Mouse (Mus musculus): ENCODE results near the gene Tdrd1. TPM values are rescaled to one million over a fixed set of nuclear protein-coding genes. Genes with fewer than 3 reads are reported as not detected.

Gene Tdrd1
- polyA plus RNA-seq, 1 experiment from 2014 or later = 0.86 TPM

DNA sequence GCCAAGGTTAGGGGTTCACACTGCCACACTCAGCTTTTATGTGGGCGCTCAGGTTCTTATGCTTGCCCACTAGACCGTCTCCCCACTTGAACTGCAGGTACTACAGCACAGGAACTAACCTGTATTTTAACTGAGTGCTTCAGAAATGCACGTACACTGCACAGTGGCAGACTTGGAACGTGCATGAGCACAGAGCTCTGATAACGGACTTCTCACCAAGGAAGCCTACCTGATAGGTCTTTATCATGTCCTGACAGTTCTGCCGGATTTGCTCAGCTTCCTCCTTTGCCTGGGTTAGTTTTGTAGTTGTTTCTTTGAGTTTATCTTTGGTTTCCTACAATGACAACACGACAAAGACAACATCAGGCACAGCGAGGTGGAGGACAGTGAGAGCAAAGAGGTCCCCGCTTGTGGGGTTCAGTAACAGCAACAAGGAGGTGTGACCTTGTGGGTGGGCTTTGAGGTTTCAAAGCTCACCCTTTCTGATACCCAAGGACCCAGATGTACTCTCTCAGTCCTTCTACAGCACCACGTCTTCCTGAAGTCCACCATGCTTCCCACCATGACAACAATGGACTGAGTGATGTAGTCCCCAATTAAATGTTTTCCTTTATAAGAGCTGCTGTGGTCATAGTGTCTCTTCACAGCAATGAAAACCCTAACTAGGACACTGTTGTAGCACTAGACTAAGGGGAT, 24.2 kb upstream of the Tdrd1 start:
- Histone ChIP-seq H3K27ac (ENCODE audit: low read depth, low read length) (no peak overlapping the region), H3K4me3 (ENCODE audit: low read depth, low read length) (no peak overlapping the region), H3K27me3 (ENCODE audit: control insufficient read depth, insufficient read depth, low read length) (no peaks in the 10 kb centered on the region), H3K9me3 (ENCODE audit: control insufficient read depth, low read length) (no peaks in the 10 kb centered on the region), H3K9ac (replicated peaks; ENCODE audit: low read depth, low read length) (no peak overlapping the region), H3K36me3 (ENCODE audit: control insufficient read depth, insufficient read depth, low read length) (peaks cover 36% of the 10 kb centered on the region), H3K4me1 (ENCODE audit: control insufficient read depth, insufficient read depth, low read length) (no peaks in the 10 kb centered on the region), H3K4me2 (ENCODE audit: low read depth, low read length) (no peak overlapping the region)
- ATAC-seq (ENCODE audit: low read depth) = no peak
- WGBS = 92% methylated on average over 10 of the region's 10 CpGs

- Histone ChIP-seq H3K4me2 (ENCODE audit: low read depth, low read length) (no peak overlapping the region), H3K36me3 (ENCODE audit: control insufficient read depth, insufficient read depth, low read length) (peaks cover 39% of the 10 kb centered on the region), H3K4me3 (ENCODE audit: low read depth, low read length) (no peak overlapping the region), H3K9me3 (ENCODE audit: control insufficient read depth, low read length) (no peaks in the 10 kb centered on the region), H3K9ac (replicated peaks; ENCODE audit: low read depth, low read length) (no peak overlapping the region), H3K27me3 (ENCODE audit: control insufficient read depth, insufficient read depth, low read length) (no peaks in the 10 kb centered on the region), H3K27ac (ENCODE audit: low read depth, low read length) (no peak overlapping the region), H3K4me1 (ENCODE audit: control insufficient read depth, insufficient read depth, low read length) (no peaks in the 10 kb centered on the region)
- WGBS = 75% methylated on average over 3 of the region's 3 CpGs
- ATAC-seq (ENCODE audit: low read depth) = no peak
Observed at GRCm38 (mm10) chr19:56802352-56802746, 23.7 kb upstream of the Tdrd1 start.

GRCm38 (mm10) chr19:56805366-56805765, 20.6 kb upstream of the Tdrd1 start:
- peaks cover 32% of the 10 kb centered on the region for H3K36me3 ChIP-seq (ENCODE audit: control insufficient read depth, insufficient read depth, low read length)
- H3K4me2 ChIP-seq (ENCODE audit: low read depth, low read length) = no peak overlapping the region
- H3K9ac ChIP-seq (replicated peaks; ENCODE audit: low read depth, low read length) = no peak overlapping the region
- no peaks in the 10 kb centered on the region for H3K9me3 ChIP-seq (ENCODE audit: control insufficient read depth, low read length)
- WGBS = 87% methylated on average over 2 of the region's 2 CpGs
- no peak overlapping the region for H3K4me3 ChIP-seq (ENCODE audit: low read depth, low read length)
- no peak for ATAC-seq (ENCODE audit: low read depth)
- H3K27ac ChIP-seq (ENCODE audit: low read depth, low read length) = no peak overlapping the region
- H3K27me3 ChIP-seq (ENCODE audit: control insufficient read depth, insufficient read depth, low read length) = no peaks in the 10 kb centered on the region
- H3K4me1 ChIP-seq (ENCODE audit: control insufficient read depth, insufficient read depth, low read length) = no peaks in the 10 kb centered on the region

DNA sequence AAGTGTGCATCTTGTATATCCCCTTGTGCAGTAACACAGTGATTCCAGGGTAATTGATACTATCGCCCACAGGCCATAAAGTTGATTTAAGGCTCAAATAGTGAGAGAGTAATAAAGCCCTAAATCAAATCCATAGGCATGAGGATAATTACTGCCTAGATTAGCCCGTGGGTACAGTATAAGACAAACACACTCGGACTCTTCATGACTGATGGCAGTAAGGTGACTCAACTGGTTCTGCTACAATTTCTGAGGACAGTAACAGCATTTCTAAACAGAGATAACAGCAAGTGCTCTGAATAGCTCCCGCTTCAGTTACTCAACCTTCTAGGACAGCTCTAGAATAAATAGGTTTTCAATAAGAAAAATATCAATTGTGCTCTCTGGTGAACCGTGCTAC, 18.9 kb upstream of the Tdrd1 start:
- H3K9me3 ChIP-seq (ENCODE audit: control insufficient read depth, low read length) = no peaks in the 10 kb centered on the region
- no peak overlapping the region for H3K27ac ChIP-seq (ENCODE audit: low read depth, low read length)
- no peak overlapping the region for H3K4me2 ChIP-seq (ENCODE audit: low read depth, low read length)
- no peaks in the 10 kb centered on the region for H3K27me3 ChIP-seq (ENCODE audit: control insufficient read depth, insufficient read depth, low read length)
- 43% methylated on average over 5 of the region's 5 CpGs for WGBS
- peaks cover 18% of the 10 kb centered on the region for H3K36me3 ChIP-seq (ENCODE audit: control insufficient read depth, insufficient read depth, low read length)
- no peaks in the 10 kb centered on the region for H3K4me1 ChIP-seq (ENCODE audit: control insufficient read depth, insufficient read depth, low read length)
- no peak for ATAC-seq (ENCODE audit: low read depth)
- H3K4me3 ChIP-seq (ENCODE audit: low read depth, low read length) = no peak overlapping the region
- H3K9ac ChIP-seq (replicated peaks; ENCODE audit: low read depth, low read length) = no peak overlapping the region

DNA sequence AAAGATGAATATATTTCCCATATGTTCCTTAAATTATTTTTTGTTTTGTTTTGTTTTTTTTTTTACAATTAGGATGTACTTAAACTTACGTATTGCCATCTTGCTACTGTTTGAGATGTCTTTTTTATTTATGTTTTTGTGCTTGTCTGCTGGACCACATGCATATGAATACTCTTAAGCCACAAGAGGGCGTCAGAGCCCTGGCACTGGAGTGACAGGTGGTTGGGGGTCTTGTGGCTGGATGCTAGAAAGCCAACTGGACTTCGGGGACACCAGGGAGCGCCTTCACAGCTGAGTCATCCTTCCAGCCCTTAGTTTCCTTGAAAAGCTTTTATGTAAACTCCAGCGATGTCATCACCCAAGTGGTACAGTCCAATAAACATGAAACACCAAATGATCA, 17.2 kb upstream of the Tdrd1 start:
- no peaks in the 10 kb centered on the region for H3K9me3 ChIP-seq (ENCODE audit: control insufficient read depth, low read length)
- H3K9ac ChIP-seq (replicated peaks; ENCODE audit: low read depth, low read length) = no peak overlapping the region
- peaks cover 18% of the 10 kb centered on the region for H3K36me3 ChIP-seq (ENCODE audit: control insufficient read depth, insufficient read depth, low read length)
- ATAC-seq (ENCODE audit: low read depth) = no peak
- H3K4me2 ChIP-seq (ENCODE audit: low read depth, low read length) = no peak overlapping the region
- no peak overlapping the region for H3K4me3 ChIP-seq (ENCODE audit: low read depth, low read length)
- WGBS = 55% methylated on average over 5 of the region's 5 CpGs
- no peaks in the 10 kb centered on the region for H3K4me1 ChIP-seq (ENCODE audit: control insufficient read depth, insufficient read depth, low read length)
- H3K27ac ChIP-seq (ENCODE audit: low read depth, low read length) = no peak overlapping the region
- no peaks in the 10 kb centered on the region for H3K27me3 ChIP-seq (ENCODE audit: control insufficient read depth, insufficient read depth, low read length)

DNA sequence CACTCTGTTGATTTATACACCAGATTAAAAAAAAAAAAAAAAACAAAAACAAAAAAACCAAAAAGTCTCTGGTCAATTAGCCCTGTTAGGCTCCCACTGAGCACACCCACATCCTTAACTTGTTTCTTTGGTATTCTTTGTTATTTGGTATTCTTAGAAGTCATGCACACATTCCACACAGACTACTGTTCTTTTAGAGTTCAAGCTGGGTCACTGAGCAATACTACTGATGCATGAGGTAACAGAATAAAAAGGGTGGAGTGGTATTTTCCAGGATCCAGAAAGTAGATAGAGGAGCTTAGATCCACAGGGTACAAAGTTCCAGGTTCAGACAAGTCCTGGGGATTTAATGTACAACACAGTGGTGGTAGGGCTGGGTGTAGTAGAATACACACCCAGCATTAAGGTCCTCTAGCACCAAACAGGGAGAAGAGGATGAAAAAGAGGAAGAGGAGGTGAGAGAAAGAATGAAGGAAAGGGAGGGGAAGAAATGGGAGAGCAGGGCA, 15.3 kb upstream of the Tdrd1 start:
- ATAC-seq (ENCODE audit: low read depth) = no peak
- Histone ChIP-seq H3K4me2 (ENCODE audit: low read depth, low read length) (no peak overlapping the region), H3K9ac (replicated peaks; ENCODE audit: low read depth, low read length) (no peak overlapping the region), H3K36me3 (ENCODE audit: control insufficient read depth, insufficient read depth, low read length) (peaks cover 14% of the 10 kb centered on the region), H3K27me3 (ENCODE audit: control insufficient read depth, insufficient read depth, low read length) (no peaks in the 10 kb centered on the region), H3K9me3 (ENCODE audit: control insufficient read depth, low read length) (no peaks in the 10 kb centered on the region), H3K4me3 (ENCODE audit: low read depth, low read length) (no peak overlapping the region), H3K4me1 (ENCODE audit: control insufficient read depth, insufficient read depth, low read length) (no peaks in the 10 kb centered on the region), H3K27ac (ENCODE audit: low read depth, low read length) (no peak overlapping the region)

GRCm38 (mm10) chr19:56811590-56811989, 14.4 kb upstream of the Tdrd1 start:
- H3K4me3 ChIP-seq (ENCODE audit: low read depth, low read length) = no peak overlapping the region
- H3K9me3 ChIP-seq (ENCODE audit: control insufficient read depth, low read length) = no peaks in the 10 kb centered on the region
- H3K27ac ChIP-seq (ENCODE audit: low read depth, low read length) = no peak overlapping the region
- peaks cover 14% of the 10 kb centered on the region for H3K36me3 ChIP-seq (ENCODE audit: control insufficient read depth, insufficient read depth, low read length)
- ATAC-seq (ENCODE audit: low read depth) = no peak
- H3K27me3 ChIP-seq (ENCODE audit: control insufficient read depth, insufficient read depth, low read length) = no peaks in the 10 kb centered on the region
- 46% methylated on average over 9 of the region's 9 CpGs for WGBS
- no peak overlapping the region for H3K9ac ChIP-seq (replicated peaks; ENCODE audit: low read depth, low read length)
- 0 out of 2 replicates have a peak, but pooled peaks cover 3% of the 10 kb centered on the region for H3K4me1 ChIP-seq (ENCODE audit: control insufficient read depth, insufficient read depth, low read length)
- no peak overlapping the region for H3K4me2 ChIP-seq (ENCODE audit: low read depth, low read length)

GRCm38 (mm10) chr19:56813360-56813759, 12.6 kb upstream of the Tdrd1 start:
- Histone ChIP-seq H3K27ac (ENCODE audit: low read depth, low read length) (no peak overlapping the region), H3K9me3 (ENCODE audit: control insufficient read depth, low read length) (no peaks in the 10 kb centered on the region)
- WGBS = 95% methylated on average over 4 of the region's 4 CpGs

GRCm38 (mm10) chr19:56817851-56818526, 8.0 kb upstream of the Tdrd1 start:
- no peak overlapping the region for H3K27ac ChIP-seq (ENCODE audit: low read depth, low read length)
- no peak overlapping the region for H3K4me3 ChIP-seq (ENCODE audit: low read depth, low read length)
- ATAC-seq (ENCODE audit: low read depth) = no peak
- no peak overlapping the region for H3K9ac ChIP-seq (replicated peaks; ENCODE audit: low read depth, low read length)
- WGBS = 42% methylated on average over 14 of the region's 14 CpGs
- H3K4me1 ChIP-seq (ENCODE audit: control insufficient read depth, insufficient read depth, low read length) = peaks cover 24% of the 10 kb centered on the region
- H3K36me3 ChIP-seq (ENCODE audit: control insufficient read depth, insufficient read depth, low read length) = no peaks in the 10 kb centered on the region
- no peak overlapping the region for H3K4me2 ChIP-seq (ENCODE audit: low read depth, low read length)
- no peaks in the 10 kb centered on the region for H3K27me3 ChIP-seq (ENCODE audit: control insufficient read depth, insufficient read depth, low read length)
- H3K9me3 ChIP-seq (ENCODE audit: control insufficient read depth, low read length) = no peaks in the 10 kb centered on the region

More at GRCm38 (mm10) chr19:56813360-56813759, 12.6 kb upstream of the Tdrd1 start:
- H3K9ac ChIP-seq (replicated peaks; ENCODE audit: low read depth, low read length) = no peak overlapping the region
- H3K4me3 ChIP-seq (ENCODE audit: low read depth, low read length) = no peak overlapping the region
- ATAC-seq (ENCODE audit: low read depth) = no peak
- peaks cover 11% of the 10 kb centered on the region for H3K4me1 ChIP-seq (ENCODE audit: control insufficient read depth, insufficient read depth, low read length)
- no peaks in the 10 kb centered on the region for H3K27me3 ChIP-seq (ENCODE audit: control insufficient read depth, insufficient read depth, low read length)
- no peak overlapping the region for H3K4me2 ChIP-seq (ENCODE audit: low read depth, low read length)
- peaks cover under 1% of the 10 kb centered on the region for H3K36me3 ChIP-seq (ENCODE audit: control insufficient read depth, insufficient read depth, low read length)

Measured in neural tube, embryonic 14.5 days (tissue).